Mouse (Mus musculus) bone marrow, adult 2 months (tissue): ENCODE measurements around the gene Gas7.

Source experiments
- CTCF ChIP-seq: fragments of 200-500 bp; IDR thresholded peaks from 2 replicates; pipeline ENCODE4 v1.5.1; 2011; ENCODE audit warnings: low read length, control low read depth; ENCODE audit not compliant: control insufficient read depth, insufficient read depth
- POLR2A ChIP-seq: fragments of 200-500 bp; IDR thresholded peaks from 2 replicates; pipeline ENCODE4 v1.6.1; 2011; ENCODE audit warnings: low read depth, mild to moderate bottlenecking, control low read depth, low read length, borderline replicate concordance; ENCODE audit not compliant: control insufficient read depth

DNA sequence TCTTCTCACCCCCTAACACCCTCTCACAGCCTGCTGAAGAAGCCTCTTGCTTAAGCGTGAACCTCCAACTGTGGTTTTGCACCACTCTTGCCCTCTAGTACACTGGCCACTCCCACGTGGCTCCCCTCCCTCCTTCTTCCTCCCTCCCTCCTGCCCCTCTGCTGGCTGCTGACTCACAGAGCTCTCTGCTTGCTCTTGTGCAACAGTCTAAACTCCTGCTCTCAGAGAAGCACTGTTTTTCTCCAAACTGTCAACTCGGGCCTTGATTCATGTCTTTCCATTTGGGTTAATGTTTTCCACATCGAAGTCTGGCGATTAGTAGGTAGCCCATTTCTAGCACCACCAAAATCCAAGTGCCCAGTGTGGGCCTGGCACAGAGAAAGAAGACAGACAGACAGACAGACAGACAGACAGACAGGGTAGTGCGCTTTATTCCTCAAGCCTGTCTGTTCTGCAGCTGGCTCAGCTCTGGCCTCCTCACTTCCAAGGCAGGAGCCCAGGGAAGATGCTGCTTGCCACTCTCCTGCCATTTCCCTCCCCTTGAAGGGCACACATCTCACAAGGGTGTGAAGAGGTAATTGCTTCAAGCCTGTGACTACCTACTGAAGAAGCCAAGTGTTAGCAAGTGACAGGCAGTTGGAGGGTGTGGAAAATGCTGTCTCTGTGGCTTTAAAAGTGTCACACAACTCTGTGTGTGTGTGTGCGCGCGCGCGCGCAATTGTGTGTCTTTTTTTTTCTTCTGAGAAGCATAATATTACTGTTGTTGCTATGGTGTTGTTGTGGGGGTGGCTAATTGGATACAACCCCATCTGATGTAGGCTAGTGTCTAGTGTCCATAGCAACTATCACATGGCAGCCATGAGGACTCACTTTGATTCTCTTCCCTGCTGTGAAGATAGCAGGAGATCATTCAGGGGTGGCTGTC is 71.6 kb downstream of the Gas7 start:
- no peak for TF ChIP-seq CTCF
- no peak for TF ChIP-seq POLR2A
